Mouse (Mus musculus): ENCODE results near the gene Trdmt1.

The Trdmt1 gene

GRCm38 (mm10) chr2:13544193-13544824 lies at the start of gene Trdmt1:
TSS of gene Trdmt1 (minus strand) at chr2:13544668.
- peak; percentile 93 for DNase-seq (ENCODE audit: low read depth)

GRCm38 (mm10) chr2:13593328-13593727 lies 48.9 kb upstream of the Trdmt1 start:
- DNase-seq (ENCODE audit: low read depth): no peak

- DNase-seq (ENCODE audit: low read depth): peak; percentile 28
Observed at GRCm38 (mm10) chr2:13583746-13584145, 39.3 kb upstream of the Trdmt1 start.

GRCm38 (mm10) chr2:13582184-13582583 lies 37.7 kb upstream of the Trdmt1 start:
- no peak for DNase-seq (ENCODE audit: low read depth)

GRCm38 (mm10) chr2:13579991-13580390 lies 35.5 kb upstream of the Trdmt1 start:
- peak; percentile 46 for DNase-seq (ENCODE audit: low read depth)

DNA sequence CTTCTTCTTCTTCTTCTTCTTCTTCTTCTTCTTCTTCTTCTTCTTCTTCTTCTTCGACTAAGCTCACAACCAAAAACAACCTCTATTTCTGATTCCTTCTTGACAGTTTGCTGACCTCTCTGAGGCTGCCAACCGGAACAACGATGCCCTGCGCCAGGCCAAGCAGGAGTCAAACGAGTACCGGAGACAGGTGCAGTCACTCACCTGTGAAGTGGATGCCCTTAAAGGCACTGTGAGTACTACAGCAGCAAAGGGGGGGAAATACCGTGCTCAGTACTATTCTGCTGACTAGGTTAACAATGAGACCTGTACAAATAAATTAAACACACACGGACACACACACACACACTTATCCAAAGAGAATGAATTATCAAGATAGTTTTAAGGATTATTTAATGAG lies 34.8 kb upstream of the Trdmt1 start:
- DNase-seq (ENCODE audit: low read depth): no peak

DNA sequence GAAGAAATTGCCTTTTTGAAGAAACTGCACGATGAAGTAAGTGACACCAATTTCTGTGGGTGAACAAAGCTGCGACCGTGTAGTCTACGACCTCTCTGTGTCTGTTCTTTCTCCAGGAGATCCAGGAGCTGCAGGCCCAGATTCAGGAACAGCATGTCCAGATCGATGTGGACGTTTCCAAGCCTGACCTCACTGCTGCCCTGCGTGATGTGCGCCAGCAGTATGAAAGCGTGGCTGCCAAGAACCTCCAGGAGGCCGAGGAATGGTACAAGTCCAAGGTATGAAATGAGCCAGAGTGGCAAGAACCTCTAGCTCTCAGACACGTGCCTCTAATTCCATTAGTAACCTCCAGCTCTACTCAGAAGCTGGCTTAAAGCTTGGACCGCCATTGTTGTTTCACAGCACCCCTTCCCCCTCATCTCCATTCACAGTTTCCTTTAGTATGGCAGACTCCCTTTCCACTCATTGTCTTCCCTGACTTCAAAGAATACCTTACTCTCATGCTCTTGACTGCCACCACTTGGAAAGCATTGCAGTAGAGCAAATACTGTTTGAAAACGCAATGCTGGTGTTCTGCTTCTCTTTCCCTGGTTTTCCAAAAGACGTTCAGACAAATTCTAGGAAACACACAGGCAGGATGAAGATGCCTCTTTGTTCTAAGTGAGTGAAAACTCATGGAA lies 34.1 kb upstream of the Trdmt1 start:
- no peak for DNase-seq (ENCODE audit: low read depth)

GRCm38 (mm10) chr2:13577399-13577798 lies 32.9 kb upstream of the Trdmt1 start:
- no peak for DNase-seq (ENCODE audit: low read depth)

- peak; percentile 62 for DNase-seq (ENCODE audit: low read depth)
Observed at GRCm38 (mm10) chr2:13575926-13576325, 31.5 kb upstream of the Trdmt1 start.

GRCm38 (mm10) chr2:13575287-13575801 lies 30.9 kb upstream of the Trdmt1 start:
- DNase-seq (ENCODE audit: low read depth): peak; percentile 89

GRCm38 (mm10) chr2:13574801-13575150 lies 30.3 kb upstream of the Trdmt1 start:
- peak; percentile 83 for DNase-seq (ENCODE audit: low read depth)

- DNase-seq (ENCODE audit: low read depth): peak; percentile 98
Observed at GRCm38 (mm10) chr2:13574066-13574800, 29.8 kb upstream of the Trdmt1 start.

GRCm38 (mm10) chr2:13573408-13574065 lies 29.1 kb upstream of the Trdmt1 start, which contains the start of gene Vim:
TSS of gene Vim (plus strand) at chr2:13573927.
- peak; percentile 99 for DNase-seq (ENCODE audit: low read depth)

DNA sequence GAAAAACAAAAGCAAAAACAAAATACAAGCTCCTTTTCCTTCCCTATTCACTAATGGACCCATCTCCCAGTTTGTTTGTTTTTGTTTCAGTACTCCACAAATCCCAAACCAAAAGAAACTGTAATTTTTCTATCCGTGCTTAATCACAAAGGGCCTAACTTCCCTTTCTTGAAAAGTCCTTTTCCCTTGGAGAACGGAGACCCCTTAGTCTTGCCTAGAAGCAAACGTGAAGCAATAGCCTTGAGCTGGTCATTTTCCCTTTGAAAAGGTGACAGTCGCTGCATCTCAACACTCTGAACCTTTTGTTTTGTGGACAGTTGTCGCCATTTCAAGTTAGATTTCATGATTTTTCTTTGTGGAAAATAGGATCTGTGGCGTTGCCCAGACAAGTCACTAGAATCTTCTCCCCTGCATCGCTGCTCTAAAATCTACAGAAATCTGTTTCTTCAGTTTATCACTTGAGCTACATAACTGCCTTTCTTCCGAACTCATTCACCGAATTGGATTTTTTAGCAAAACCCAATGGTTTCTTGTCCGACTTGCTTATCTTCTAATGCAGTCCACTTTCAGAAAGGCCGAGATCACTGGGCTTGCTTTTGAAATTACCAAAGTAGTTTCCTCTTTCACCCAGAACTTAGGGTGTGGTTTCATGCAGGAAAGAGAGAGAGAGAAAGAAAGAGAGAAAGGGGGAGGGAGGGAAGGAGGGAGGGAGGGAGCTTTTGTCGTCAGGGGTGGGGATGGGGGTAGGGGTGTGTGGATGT lies 28.4 kb upstream of the Trdmt1 start:
- peak; percentile 95 for DNase-seq (ENCODE audit: low read depth)

- DNase-seq (ENCODE audit: low read depth): peak; percentile 65
Observed at GRCm38 (mm10) chr2:13572101-13572553, 27.7 kb upstream of the Trdmt1 start.

GRCm38 (mm10) chr2:13570122-13570521 lies 25.7 kb upstream of the Trdmt1 start:
- DNase-seq (ENCODE audit: low read depth): no peak

- DNase-seq (ENCODE audit: low read depth): no peak
Observed at GRCm38 (mm10) chr2:13560396-13560795, 15.9 kb upstream of the Trdmt1 start.

- no peak for DNase-seq (ENCODE audit: low read depth)
Observed at GRCm38 (mm10) chr2:13559729-13560128, 15.3 kb upstream of the Trdmt1 start.

GRCm38 (mm10) chr2:13559303-13559702 lies 14.8 kb upstream of the Trdmt1 start:
- DNase-seq (ENCODE audit: low read depth): peak; percentile 77

DNA sequence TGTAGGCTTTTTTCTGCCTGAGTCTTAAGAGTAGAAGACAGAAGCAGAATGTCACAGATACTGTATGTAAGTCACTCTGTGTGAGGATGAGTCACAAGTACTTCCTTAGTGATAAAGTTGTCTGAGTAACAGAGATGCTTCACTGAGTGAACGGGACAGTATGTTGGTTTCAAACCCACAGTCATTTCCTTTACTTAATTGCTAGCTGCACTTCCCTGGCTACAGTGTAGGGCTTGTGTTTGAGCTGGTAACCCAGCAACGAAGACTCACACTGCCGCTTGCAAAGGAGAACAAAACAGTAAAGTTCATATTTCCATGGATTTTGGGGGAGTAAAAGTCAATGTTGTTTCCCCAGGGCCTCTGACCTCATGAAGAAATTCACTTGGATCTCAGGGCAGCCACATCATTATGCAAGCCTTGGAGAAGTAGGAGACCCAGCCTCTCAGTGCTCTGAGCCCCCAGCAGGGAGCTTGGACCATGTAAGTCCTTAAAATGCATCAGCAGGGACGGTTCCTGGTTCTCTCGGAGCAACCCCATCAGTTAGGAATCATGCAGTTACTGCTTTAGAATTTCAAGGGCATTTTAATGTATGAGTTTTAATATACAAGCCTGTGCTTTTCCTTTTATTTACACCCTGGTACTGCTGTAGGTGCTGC lies 14.3 kb upstream of the Trdmt1 start:
- peak; percentile 95 for DNase-seq (ENCODE audit: low read depth)

Measured in 416B (cell line).